Mouse (Mus musculus): ENCODE measurements around the gene Hspa8. TPM values are rescaled to one million over a fixed set of nuclear protein-coding genes. Genes with fewer than 3 reads are reported as not detected.

Gene Hspa8
- polyA plus RNA-seq (2015; fragmentation: Nextera tagmentation; extraction: Ambion mirVana): 2,089 and 2,252 TPM in 2 replicates

DNA sequence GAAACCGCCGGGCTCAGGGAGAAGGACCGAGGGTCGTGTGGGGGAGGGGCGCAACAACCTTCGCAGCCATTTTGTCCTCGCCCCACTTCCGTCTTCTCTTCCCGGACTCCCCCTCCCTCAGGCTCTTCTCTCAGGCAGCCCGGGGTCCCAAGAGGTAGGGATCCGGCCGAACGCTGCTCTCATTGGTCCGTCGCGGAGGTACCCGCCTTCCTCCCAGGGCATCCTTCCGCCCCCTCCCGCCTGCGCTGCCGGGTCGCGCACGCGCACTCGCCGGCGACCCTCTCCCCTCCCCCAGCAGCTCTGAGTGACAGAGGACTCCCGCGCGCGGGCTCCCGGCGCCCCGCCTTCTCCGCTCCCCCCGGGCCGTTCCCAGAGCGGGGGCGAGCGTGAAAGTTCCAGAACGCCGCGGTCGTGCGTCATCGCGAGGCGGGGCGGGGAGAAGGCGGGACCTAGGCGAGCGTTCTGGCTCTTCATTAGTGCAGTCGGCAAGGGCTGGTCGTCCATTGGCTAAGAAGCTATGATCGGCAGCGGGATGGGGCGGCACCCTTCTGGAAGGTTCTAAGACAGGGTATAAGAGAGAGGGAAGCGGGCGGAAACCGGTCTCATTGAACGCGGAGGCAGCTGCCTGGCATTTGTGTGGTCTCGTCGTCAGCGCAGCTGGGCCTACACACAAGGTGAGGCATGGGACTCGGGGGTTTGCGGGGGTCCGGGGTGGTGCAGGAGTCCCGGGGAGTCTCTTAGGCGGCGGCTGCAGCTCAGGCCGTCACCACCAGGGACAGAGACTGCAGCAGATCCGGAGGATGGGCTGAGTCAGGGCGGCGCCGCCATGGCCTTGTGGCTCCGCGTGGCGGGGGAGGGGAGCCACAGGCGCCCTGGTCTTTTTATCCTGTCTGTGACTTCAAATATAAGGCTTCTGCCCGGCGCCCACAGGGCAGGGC lies at the start of gene Hspa8:
Hspa8 (plus strand) TSS at position 310 of the 938 bp plus-strand sequence.
- Histone ChIP-seq H3K36me3 (ENCODE audit: control insufficient read depth, insufficient read depth, low read length) (peaks cover 16% of the 10 kb centered on the region), H3K9ac (ENCODE audit: low read length) (peak within 1 kb of the TSS; percentile 95), H3K4me1 (ENCODE audit: control insufficient read depth, insufficient read depth, low read length) (peaks cover 21% of the 10 kb centered on the region), H3K4me3 (replicated peaks; ENCODE audit: low read length) (peak within 1 kb of the TSS; percentile 91), H3K27me3 (ENCODE audit: control insufficient read depth, insufficient read depth, low read length) (no peaks in the 10 kb centered on the region), H3K27ac (ENCODE audit: low read length) (peak within 1 kb of the TSS; percentile 98), H3K4me2 (ENCODE audit: low read depth, low read length) (peak within 1 kb of the TSS; percentile 77), H3K9me3 (replicated peaks; ENCODE audit: control insufficient read depth, low read length) (no peaks in the 10 kb centered on the region)
- WGBS: under 1% methylated on average over 82 of the region's 83 CpGs
- peak; percentile 97 for ATAC-seq (ENCODE audit: insufficient read depth, low FRiP score)

DNA sequence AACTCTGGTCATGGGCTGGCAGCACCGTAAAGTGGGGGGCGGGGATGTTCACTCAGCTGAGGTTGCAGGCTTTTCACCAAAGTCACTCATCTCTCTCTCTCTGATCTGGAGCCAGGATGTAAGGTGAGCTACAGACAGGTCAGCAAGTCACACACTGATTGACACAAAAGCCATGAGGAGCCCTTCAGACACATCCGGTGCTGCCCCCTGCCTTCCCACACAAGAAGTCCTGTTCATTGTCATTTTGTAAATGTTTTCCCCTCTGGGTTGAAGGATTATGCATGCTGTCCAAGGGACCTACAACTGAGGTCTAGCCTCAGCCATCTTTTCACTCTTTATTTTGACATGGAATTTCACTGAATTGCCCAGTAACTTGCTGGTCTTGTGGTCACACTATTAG lies 49.0 kb upstream of the Hspa8 start:
- H3K9ac ChIP-seq (ENCODE audit: low read length): no peak overlapping the region
- H3K4me3 ChIP-seq (replicated peaks; ENCODE audit: low read length): no peak overlapping the region
- no peak overlapping the region for H3K27ac ChIP-seq (ENCODE audit: low read length)
- no peaks in the 10 kb centered on the region for H3K9me3 ChIP-seq (replicated peaks; ENCODE audit: control insufficient read depth, low read length)
- no peaks in the 10 kb centered on the region for H3K36me3 ChIP-seq (ENCODE audit: control insufficient read depth, insufficient read depth, low read length)
- H3K4me1 ChIP-seq (ENCODE audit: control insufficient read depth, insufficient read depth, low read length): peaks cover 8% of the 10 kb centered on the region; the same call in 1 of the 2 replicates
- H3K27me3 ChIP-seq (ENCODE audit: control insufficient read depth, insufficient read depth, low read length): no peaks in the 10 kb centered on the region
- ATAC-seq (ENCODE audit: insufficient read depth, low FRiP score): no peak
- 57% methylated on average over 3 of the region's 3 CpGs for WGBS
- H3K4me2 ChIP-seq (ENCODE audit: low read depth, low read length): no peak overlapping the region

DNA sequence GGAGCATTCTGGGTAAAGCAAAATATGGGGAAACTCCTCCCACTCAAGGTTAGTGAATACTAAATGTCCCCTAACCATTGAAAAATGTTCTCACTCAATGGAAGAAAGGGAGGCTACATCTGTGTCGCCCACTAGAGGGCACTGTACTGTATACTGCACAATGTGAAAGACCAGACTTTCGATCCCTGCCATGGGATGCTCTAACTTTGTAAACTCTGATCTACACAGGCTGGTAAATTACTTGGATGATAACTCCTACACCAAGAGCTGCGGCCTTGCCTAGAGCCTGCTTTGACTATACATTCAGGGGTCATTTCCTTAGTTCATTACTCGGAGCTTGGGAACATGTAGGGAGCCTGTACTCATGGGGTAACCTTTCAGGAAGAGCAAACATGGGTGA lies 44.4 kb upstream of the Hspa8 start:
- Histone ChIP-seq H3K9me3 (replicated peaks; ENCODE audit: control insufficient read depth, low read length) (no peaks in the 10 kb centered on the region), H3K27ac (ENCODE audit: low read length) (no peak overlapping the region), H3K36me3 (ENCODE audit: control insufficient read depth, insufficient read depth, low read length) (no peaks in the 10 kb centered on the region), H3K4me3 (replicated peaks; ENCODE audit: low read length) (no peak overlapping the region), H3K9ac (ENCODE audit: low read length) (no peak overlapping the region), H3K4me1 (ENCODE audit: control insufficient read depth, insufficient read depth, low read length) (peaks cover 15% of the 10 kb centered on the region), H3K27me3 (ENCODE audit: control insufficient read depth, insufficient read depth, low read length) (no peaks in the 10 kb centered on the region), H3K4me2 (ENCODE audit: low read depth, low read length) (peak overlapping the region; percentile 44)
- 19% methylated on average over 4 of the region's 4 CpGs for WGBS
- no peak for ATAC-seq (ENCODE audit: insufficient read depth, low FRiP score)

DNA sequence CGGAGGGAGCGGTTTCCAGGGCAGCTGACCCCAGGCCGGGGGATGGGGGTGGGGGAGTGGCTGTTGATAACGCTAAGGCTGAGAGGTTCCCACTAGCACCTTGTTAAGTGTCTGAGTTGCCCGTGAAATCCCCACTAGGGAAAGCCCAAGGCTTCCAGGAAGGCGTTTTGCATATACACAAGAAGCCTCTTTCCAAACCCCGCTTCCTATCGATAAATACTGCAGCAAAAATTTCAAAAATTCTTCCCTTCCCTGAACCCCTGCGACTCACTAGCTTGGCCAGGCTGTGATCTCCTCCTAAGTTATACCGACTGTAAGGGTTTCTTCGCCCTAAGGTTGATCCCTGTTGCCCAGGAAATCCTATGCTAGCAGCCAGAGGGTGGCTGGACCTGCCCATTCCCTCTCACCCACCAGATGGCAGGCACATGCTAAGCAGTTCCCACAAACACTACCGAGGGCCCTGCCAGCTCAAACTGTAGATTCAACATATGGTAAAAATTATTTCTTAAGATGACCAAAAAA lies 43.6 kb upstream of the Hspa8 start:
- Histone ChIP-seq H3K4me2 (ENCODE audit: low read depth, low read length) (peak overlapping the region; percentile 44), H3K4me3 (replicated peaks; ENCODE audit: low read length) (peak overlapping the region; percentile 32), H3K27me3 (ENCODE audit: control insufficient read depth, insufficient read depth, low read length) (no peaks in the 10 kb centered on the region), H3K9ac (ENCODE audit: low read length) (peak overlapping the region; percentile 24), H3K9me3 (replicated peaks; ENCODE audit: control insufficient read depth, low read length) (no peaks in the 10 kb centered on the region), H3K4me1 (ENCODE audit: control insufficient read depth, insufficient read depth, low read length) (peaks cover 15% of the 10 kb centered on the region), H3K36me3 (ENCODE audit: control insufficient read depth, insufficient read depth, low read length) (no peaks in the 10 kb centered on the region), H3K27ac (ENCODE audit: low read length) (peak overlapping the region; percentile 63)
- ATAC-seq (ENCODE audit: insufficient read depth, low FRiP score): peak; percentile 78
- WGBS: 18% methylated on average over 12 of the region's 12 CpGs

DNA sequence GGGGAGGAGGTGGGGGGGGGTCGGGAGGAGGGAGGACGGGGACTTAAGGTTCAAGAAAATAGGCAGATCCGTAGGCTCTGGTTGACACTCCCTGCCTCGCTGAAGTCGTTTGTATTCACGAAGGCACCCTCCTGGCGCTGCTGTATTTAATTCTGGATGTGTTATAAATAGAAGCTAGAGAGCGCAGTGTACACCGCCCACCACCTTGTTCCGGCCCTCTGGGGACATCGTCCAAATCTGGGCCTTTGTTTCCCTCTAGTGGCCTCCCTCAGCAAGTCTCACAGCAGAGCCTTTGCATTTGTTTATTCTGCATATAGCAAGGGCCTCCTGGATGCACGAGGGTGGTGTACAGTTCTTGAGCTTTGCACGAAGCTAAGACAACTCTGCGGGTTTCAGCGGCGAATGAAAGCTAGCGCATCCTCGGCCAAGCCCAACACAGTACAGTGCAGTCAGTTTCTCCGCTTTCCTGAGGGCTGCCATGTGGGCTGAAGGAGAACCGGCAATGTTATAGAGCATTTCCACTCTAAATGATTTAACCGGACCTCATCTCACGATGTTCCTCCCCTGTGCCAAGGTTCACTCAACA lies 43.0 kb upstream of the Hspa8 start:
- H3K36me3 ChIP-seq (ENCODE audit: control insufficient read depth, insufficient read depth, low read length): no peaks in the 10 kb centered on the region
- H3K9ac ChIP-seq (ENCODE audit: low read length): peak overlapping the region; percentile 24; the same call in 1 of the 2 replicates
- no peaks in the 10 kb centered on the region for H3K9me3 ChIP-seq (replicated peaks; ENCODE audit: control insufficient read depth, low read length)
- H3K4me2 ChIP-seq (ENCODE audit: low read depth, low read length): peak overlapping the region; percentile 44
- H3K27ac ChIP-seq (ENCODE audit: low read length): peak overlapping the region; percentile 63; the same call in 1 of the 2 replicates
- H3K27me3 ChIP-seq (ENCODE audit: control insufficient read depth, insufficient read depth, low read length): no peaks in the 10 kb centered on the region
- peaks cover 15% of the 10 kb centered on the region for H3K4me1 ChIP-seq (ENCODE audit: control insufficient read depth, insufficient read depth, low read length)
- 8% methylated on average over 21 of the region's 22 CpGs for whole genome bisulfite sequencing
- H3K4me3 ChIP-seq (replicated peaks; ENCODE audit: low read length): peak overlapping the region; percentile 32
- ATAC-seq (ENCODE audit: insufficient read depth, low FRiP score): peak; percentile 93

DNA sequence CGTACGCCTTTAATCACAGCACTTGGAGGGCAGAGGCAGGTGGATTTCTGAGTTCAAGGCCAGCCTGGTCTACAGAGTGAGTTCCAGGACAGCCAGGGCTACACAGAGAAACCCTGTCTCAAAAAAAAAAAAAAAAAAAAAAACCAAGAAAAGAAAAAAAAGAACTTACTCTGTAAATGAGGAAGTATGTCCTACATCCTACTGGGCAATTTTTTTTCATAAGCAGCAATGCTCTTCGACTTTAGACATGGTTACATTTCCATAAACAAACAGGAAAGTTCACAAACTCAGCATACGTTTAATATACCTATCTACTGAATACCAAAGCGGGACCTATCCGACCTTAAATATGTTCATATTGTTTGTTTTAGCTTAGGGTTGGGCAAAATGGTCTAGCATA lies 38.4 kb upstream of the Hspa8 start:
- 75% methylated on average over 6 of the region's 6 CpGs for WGBS
- H3K9me3 ChIP-seq (replicated peaks; ENCODE audit: control insufficient read depth, low read length): no peaks in the 10 kb centered on the region
- ATAC-seq (ENCODE audit: insufficient read depth, low FRiP score): no peak

DNA sequence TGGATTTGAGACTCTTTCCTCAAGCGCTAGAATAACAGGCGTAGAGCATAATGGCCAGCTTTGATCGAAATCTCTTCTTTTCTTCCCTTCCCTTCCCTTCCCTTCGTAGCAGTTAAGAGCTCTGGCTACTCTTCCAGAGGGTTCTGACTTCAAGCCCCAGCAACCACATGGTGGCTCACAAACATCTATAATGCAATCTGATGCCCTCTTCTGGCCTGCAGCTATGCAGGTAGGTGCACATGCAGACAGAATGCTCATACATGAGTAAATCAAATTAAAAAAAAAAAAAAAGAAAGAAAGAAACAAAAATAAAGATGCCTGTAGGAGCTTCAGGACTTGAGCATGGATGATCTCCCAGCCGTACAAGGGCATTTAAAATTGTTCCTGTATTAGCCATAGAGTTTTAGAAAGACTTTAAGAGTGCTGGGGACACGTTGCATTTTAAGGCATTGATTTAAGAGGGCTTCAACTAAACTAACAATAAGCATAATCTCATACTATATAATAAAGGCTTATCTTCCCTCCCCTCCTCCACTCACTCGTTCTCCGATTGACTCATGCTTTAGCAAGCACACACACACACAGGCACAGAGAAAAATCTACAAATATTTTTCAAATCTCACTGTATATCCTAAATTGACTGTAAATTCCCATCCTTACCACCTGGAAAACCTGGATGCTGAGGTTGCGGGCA lies 35.8 kb upstream of the Hspa8 start:
- no peaks in the 10 kb centered on the region for H3K9me3 ChIP-seq (replicated peaks; ENCODE audit: control insufficient read depth, low read length)
- H3K36me3 ChIP-seq (ENCODE audit: control insufficient read depth, insufficient read depth, low read length): no peaks in the 10 kb centered on the region
- H3K4me1 ChIP-seq (ENCODE audit: control insufficient read depth, insufficient read depth, low read length): no peaks in the 10 kb centered on the region
- ATAC-seq (ENCODE audit: insufficient read depth, low FRiP score): peak; percentile 44; the same call in 1 of the 2 replicates
- peak overlapping the region; percentile 28 for H3K27ac ChIP-seq (ENCODE audit: low read length)
- peak overlapping the region; percentile 29 for H3K4me2 ChIP-seq (ENCODE audit: low read depth, low read length)
- no peaks in the 10 kb centered on the region for H3K27me3 ChIP-seq (ENCODE audit: control insufficient read depth, insufficient read depth, low read length)
- 0 out of 2 replicates have a peak overlapping the region, but pooled peaks have one; percentile 15 for H3K4me3 ChIP-seq (replicated peaks; ENCODE audit: low read length)
- H3K9ac ChIP-seq (ENCODE audit: low read length): 0 out of 2 replicates have a peak overlapping the region, but pooled peaks have one; percentile 5
- WGBS: 72% methylated on average over 8 of the region's 9 CpGs

More for the DNA sequence above, 38.4 kb upstream of the Hspa8 start:
- H3K9ac ChIP-seq (ENCODE audit: low read length): no peak overlapping the region
- no peaks in the 10 kb centered on the region for H3K27me3 ChIP-seq (ENCODE audit: control insufficient read depth, insufficient read depth, low read length)
- H3K36me3 ChIP-seq (ENCODE audit: control insufficient read depth, insufficient read depth, low read length): no peaks in the 10 kb centered on the region
- H3K4me2 ChIP-seq (ENCODE audit: low read depth, low read length): no peak overlapping the region
- H3K27ac ChIP-seq (ENCODE audit: low read length): no peak overlapping the region
- H3K4me1 ChIP-seq (ENCODE audit: control insufficient read depth, insufficient read depth, low read length): peaks cover 3% of the 10 kb centered on the region; the same call in 1 of the 2 replicates
- no peak overlapping the region for H3K4me3 ChIP-seq (replicated peaks; ENCODE audit: low read length)

DNA sequence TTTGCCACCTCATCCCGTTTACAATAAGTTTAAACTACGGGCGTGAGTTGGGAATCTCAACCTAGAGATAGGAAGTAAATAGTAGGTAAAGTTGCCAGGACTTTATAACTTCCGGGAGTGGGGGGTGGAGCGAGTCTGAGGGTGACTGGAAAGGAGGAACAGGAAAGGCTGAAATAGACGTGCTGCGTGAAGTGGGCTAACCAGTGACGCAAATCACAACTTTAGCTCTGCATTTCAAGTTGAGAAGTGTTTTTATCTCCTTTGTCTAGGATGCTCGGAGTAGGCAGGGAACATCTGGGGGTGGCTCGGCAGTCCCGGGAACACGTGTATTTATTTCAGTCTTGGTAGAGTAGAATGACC lies 35.2 kb upstream of the Hspa8 start:
- H3K4me2 ChIP-seq (ENCODE audit: low read depth, low read length): peak overlapping the region; percentile 29; the same call in 1 of the 2 replicates
- H3K27ac ChIP-seq (ENCODE audit: low read length): peak overlapping the region; percentile 28
- H3K27me3 ChIP-seq (ENCODE audit: control insufficient read depth, insufficient read depth, low read length): no peaks in the 10 kb centered on the region
- no peaks in the 10 kb centered on the region for H3K36me3 ChIP-seq (ENCODE audit: control insufficient read depth, insufficient read depth, low read length)
- 0 out of 2 replicates have a peak overlapping the region, but pooled peaks have one; percentile 15 for H3K4me3 ChIP-seq (replicated peaks; ENCODE audit: low read length)
- peak; percentile 71; the same call in 1 of the 2 replicates for ATAC-seq (ENCODE audit: insufficient read depth, low FRiP score)
- 46% methylated on average over 12 of the region's 12 CpGs for WGBS
- H3K9ac ChIP-seq (ENCODE audit: low read length): 0 out of 2 replicates have a peak overlapping the region, but pooled peaks have one; percentile 5
- H3K9me3 ChIP-seq (replicated peaks; ENCODE audit: control insufficient read depth, low read length): no peaks in the 10 kb centered on the region
- H3K4me1 ChIP-seq (ENCODE audit: control insufficient read depth, insufficient read depth, low read length): no peaks in the 10 kb centered on the region
